Comparison of ENCODE assay signal across 9 mouse cellular contexts in the genomic region with DNA sequence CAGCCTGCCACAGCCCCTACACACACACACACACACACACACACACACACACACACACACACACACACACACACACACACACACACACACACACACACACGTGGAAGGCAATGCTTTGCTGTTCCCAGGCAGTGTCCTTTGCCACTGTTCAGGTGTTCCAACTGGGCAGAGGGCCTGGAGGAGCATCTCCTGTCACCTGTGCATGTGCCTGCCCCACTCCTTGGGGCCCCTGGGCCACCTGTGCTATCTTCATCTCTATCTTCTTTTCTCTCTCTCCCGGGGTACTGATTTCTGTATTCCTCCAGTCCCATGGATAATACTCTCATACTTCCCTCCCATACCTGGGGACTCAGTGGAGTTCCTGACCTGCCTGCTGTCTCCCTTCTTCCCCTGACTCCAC. TPM values are rescaled to one million over a fixed set of nuclear protein-coding genes. Genes with fewer than 3 reads are reported as not detected.
DNase-seq lines count a peak whose midpoint lies in the region; ATAC-seq and TF ChIP-seq lines count a peak whose summit lies in the region.
"Had no signal": no experiment of that assay in that cellular context is flagged by ENCODE, and none has a peak within 500 bp of the region (broad histone marks: within the 10 kb centered on the region; RNA-seq: fewer than 3 reads in every experiment).

No protein-coding gene starts in this region.

- peak overlapping the region; percentile 62; the same call in 1 of the 2 replicates for H3K27ac ChIP-seq in liver, embryonic 11.5 days (ENCODE audit: low read depth, low read length)
- no peak overlapping the region for H3K27ac ChIP-seq in liver, postnatal 0 days (ENCODE audit: low read depth)
- H3K27ac ChIP-seq in hindbrain, embryonic 11.5 days (ENCODE audit: low read depth, low read length), result peak overlapping the region; percentile 36; the same call in 1 of the 2 replicates
- peak overlapping the region; percentile 60 for H3K27ac ChIP-seq in neural tube, embryonic 14.5 days (ENCODE audit: low read depth, low read length)

- ATAC-seq in liver, embryonic 11.5 days (replicated peaks; ENCODE audit: low FRiP score), result no peak
- ATAC-seq in liver, postnatal 0 days, result no peak
- ATAC-seq in hindbrain, embryonic 11.5 days (ENCODE audit: low FRiP score), result no peak
- ATAC-seq in neural tube, embryonic 14.5 days (ENCODE audit: low read depth), result 0 out of 2 replicates have a peak, but pooled peaks have one; percentile 0

- no peaks in the 10 kb centered on the region for H3K27me3 ChIP-seq in liver, embryonic 11.5 days (replicated peaks; ENCODE audit: control insufficient read depth, insufficient read depth, low read length)
- H3K27me3 ChIP-seq in liver, postnatal 0 days (ENCODE audit: insufficient read depth, low read length), result no peaks in the 10 kb centered on the region
- H3K27me3 ChIP-seq in hindbrain, embryonic 11.5 days (ENCODE audit: control insufficient read depth, insufficient read depth, low read length), result no peaks in the 10 kb centered on the region
- no peaks in the 10 kb centered on the region for H3K27me3 ChIP-seq in neural tube, embryonic 14.5 days (ENCODE audit: control insufficient read depth, insufficient read depth, low read length)

- H3K4me3 ChIP-seq in liver, embryonic 11.5 days (ENCODE audit: low read depth, low read length), result no peak overlapping the region
- H3K4me3 ChIP-seq in liver, postnatal 0 days (ENCODE audit: low read depth, low read length), result no peak overlapping the region
- no peak overlapping the region for H3K4me3 ChIP-seq in hindbrain, embryonic 11.5 days (ENCODE audit: low read depth, low read length)
- no peak overlapping the region for H3K4me3 ChIP-seq in neural tube, embryonic 14.5 days (ENCODE audit: low read depth, low read length)

- H3K4me2 ChIP-seq in liver, embryonic 11.5 days, result no peak overlapping the region; the same call in 1 of the 2 replicates
- no peak overlapping the region for H3K4me2 ChIP-seq in liver, postnatal 0 days (ENCODE audit: low read depth, low read length)
- no peak overlapping the region for H3K4me2 ChIP-seq in hindbrain, embryonic 11.5 days (replicated peaks; ENCODE audit: low read depth, low read length)
- no peak overlapping the region for H3K4me2 ChIP-seq in neural tube, embryonic 14.5 days (ENCODE audit: low read depth, low read length)

- H3K4me1 ChIP-seq in liver, embryonic 11.5 days (replicated peaks; ENCODE audit: control insufficient read depth, insufficient read depth, low read length), result peaks cover 67% of the 10 kb centered on the region
- peaks cover 42% of the 10 kb centered on the region for H3K4me1 ChIP-seq in liver, postnatal 0 days (ENCODE audit: insufficient read depth)
- peaks cover 8% of the 10 kb centered on the region for H3K4me1 ChIP-seq in hindbrain, embryonic 11.5 days (replicated peaks; ENCODE audit: control insufficient read depth, insufficient read depth, low read length)
- peaks cover 36% of the 10 kb centered on the region for H3K4me1 ChIP-seq in neural tube, embryonic 14.5 days (ENCODE audit: control insufficient read depth, insufficient read depth, low read length)

- TF ChIP-seq EP300 in liver, postnatal 0 days (IDR thresholded peaks at IDR 0.05; ENCODE audit: low read depth), result no peak

- peak; percentile 58 for DNase-seq in cerebellum, adult 9-11 months
- no peak for DNase-seq in cerebellum, adult 9-10 months
- no peak for DNase-seq in liver, embryonic 11.5 days (ENCODE audit: low spot score)
- DNase-seq in liver, postnatal 0 days, result no peak
- no peak for DNase-seq in hindbrain, embryonic 11.5 days (ENCODE audit: low spot score)
- no peak for DNase-seq in frontal cortex, postnatal 36 days (ENCODE audit: low spot score in 2 of 2)
- no peak for DNase-seq in kidney, adult 11 months
- DNase-seq: kidney, adult 9 months had no signal

- no peaks in the 10 kb centered on the region for H3K9me3 ChIP-seq in liver, embryonic 11.5 days (ENCODE audit: control insufficient read depth, low read length)
- H3K9me3 ChIP-seq in liver, postnatal 0 days (ENCODE audit: low read length), result no peaks in the 10 kb centered on the region
- H3K9me3 ChIP-seq in hindbrain, embryonic 11.5 days (ENCODE audit: control insufficient read depth, low read length), result no peaks in the 10 kb centered on the region
- no peaks in the 10 kb centered on the region for H3K9me3 ChIP-seq in neural tube, embryonic 14.5 days (ENCODE audit: control insufficient read depth, low read length)

- H3K9ac ChIP-seq in liver, embryonic 11.5 days (ENCODE audit: low read depth, low read length), result no peak overlapping the region
- H3K9ac ChIP-seq in liver, postnatal 0 days (replicated peaks), result no peak overlapping the region
- H3K9ac ChIP-seq in hindbrain, embryonic 11.5 days (ENCODE audit: low read depth, low read length), result no peak overlapping the region
- H3K9ac ChIP-seq in neural tube, embryonic 14.5 days (replicated peaks; ENCODE audit: low read depth, low read length), result no peak overlapping the region

- WGBS in liver, embryonic 11.5 days, result 47% methylated on average over 2 of the region's 2 CpGs
- 56% methylated on average over 1 of the region's 2 CpGs for WGBS in liver, postnatal 0 days (ENCODE audit: insufficient replicate concordance)
- WGBS in hindbrain, embryonic 11.5 days, result 50% methylated on average over 1 of the region's 2 CpGs
- 33% methylated on average over 2 of the region's 2 CpGs for WGBS in neural tube, embryonic 14.5 days

- no peak for TF ChIP-seq CTCF in liver, postnatal 0 days (IDR thresholded peaks at IDR 0.05; ENCODE audit: low read depth)

- H3K36me3 ChIP-seq in liver, embryonic 11.5 days (ENCODE audit: control insufficient read depth, insufficient read depth, low read length), result peaks cover 20% of the 10 kb centered on the region
- peaks cover 26% of the 10 kb centered on the region for H3K36me3 ChIP-seq in liver, postnatal 0 days (replicated peaks; ENCODE audit: insufficient read depth, low read length)
- H3K36me3 ChIP-seq in hindbrain, embryonic 11.5 days (ENCODE audit: control insufficient read depth, insufficient read depth, low read length), result no peaks in the 10 kb centered on the region; the same call in 1 of the 2 replicates
- peaks cover 54% of the 10 kb centered on the region for H3K36me3 ChIP-seq in neural tube, embryonic 14.5 days (ENCODE audit: control insufficient read depth, insufficient read depth, low read length)

RNA-seq across cellular contexts. Expression of a gene that starts 8.8 kb away (rescaled TPM):
- polyA plus RNA-seq in liver, embryonic 11.5 days (2014; fragmentation: Nextera tagmentation; extraction: Ambion mirVana), result 2.1 and 2.7 TPM in 2 replicates
- 2.0 and 4.2 TPM in 2 replicates for polyA plus RNA-seq in liver, postnatal 0 days (2015; fragmentation: Nextera tagmentation; extraction: Ambion mirVana)
- 0.92 and 1.4 TPM in 2 replicates for polyA plus RNA-seq in hindbrain, embryonic 11.5 days (2014; fragmentation: Nextera tagmentation; extraction: Ambion mirVana)
- polyA plus RNA-seq in neural tube, embryonic 14.5 days (2014; fragmentation: Nextera tagmentation; extraction: Ambion mirVana), result 3.8 and 3.9 TPM in 2 replicates

RNA-seq across cellular contexts. Expression of a gene that starts 25.9 kb away (rescaled TPM):
- polyA plus RNA-seq in liver, embryonic 11.5 days (2014; fragmentation: Nextera tagmentation; extraction: Ambion mirVana), result 26.6 and 31.6 TPM in 2 replicates
- 5.1 and 6.1 TPM in 2 replicates for polyA plus RNA-seq in liver, postnatal 0 days (2015; fragmentation: Nextera tagmentation; extraction: Ambion mirVana)
- polyA plus RNA-seq in hindbrain, embryonic 11.5 days (2014; fragmentation: Nextera tagmentation; extraction: Ambion mirVana), result 34.7 and 41.4 TPM in 2 replicates
- 148 and 186 TPM in 2 replicates for polyA plus RNA-seq in neural tube, embryonic 14.5 days (2014; fragmentation: Nextera tagmentation; extraction: Ambion mirVana)

RNA-seq across cellular contexts. Expression of a gene that starts 29.0 kb away (rescaled TPM):
- polyA plus RNA-seq in liver, embryonic 11.5 days (2014; fragmentation: Nextera tagmentation; extraction: Ambion mirVana), result 14.8 and 17.7 TPM in 2 replicates
- 5.4 and 6.5 TPM in 2 replicates for polyA plus RNA-seq in liver, postnatal 0 days (2015; fragmentation: Nextera tagmentation; extraction: Ambion mirVana)
- 25.0 and 28.0 TPM in 2 replicates for polyA plus RNA-seq in hindbrain, embryonic 11.5 days (2014; fragmentation: Nextera tagmentation; extraction: Ambion mirVana)
- 24.2 and 26.9 TPM in 2 replicates for polyA plus RNA-seq in neural tube, embryonic 14.5 days (2014; fragmentation: Nextera tagmentation; extraction: Ambion mirVana)

RNA-seq across cellular contexts. Expression of a gene that starts 37.1 kb away (rescaled TPM):
- 61.9 and 63.6 TPM in 2 replicates for polyA plus RNA-seq in liver, embryonic 11.5 days (2014; fragmentation: Nextera tagmentation; extraction: Ambion mirVana)
- 10.5 and 10.9 TPM in 2 replicates for polyA plus RNA-seq in liver, postnatal 0 days (2015; fragmentation: Nextera tagmentation; extraction: Ambion mirVana)
- 47.3 and 60.8 TPM in 2 replicates for polyA plus RNA-seq in hindbrain, embryonic 11.5 days (2014; fragmentation: Nextera tagmentation; extraction: Ambion mirVana)
- 52.3 and 59.4 TPM in 2 replicates for polyA plus RNA-seq in neural tube, embryonic 14.5 days (2014; fragmentation: Nextera tagmentation; extraction: Ambion mirVana)

RNA-seq across cellular contexts. Expression of a gene that starts 38.4 kb away (rescaled TPM):
- 34.8 and 35.6 TPM in 2 replicates for polyA plus RNA-seq in liver, embryonic 11.5 days (2014; fragmentation: Nextera tagmentation; extraction: Ambion mirVana)
- 6.7 and 7.0 TPM in 2 replicates for polyA plus RNA-seq in liver, postnatal 0 days (2015; fragmentation: Nextera tagmentation; extraction: Ambion mirVana)
- polyA plus RNA-seq in hindbrain, embryonic 11.5 days (2014; fragmentation: Nextera tagmentation; extraction: Ambion mirVana), result 44.6 and 49.6 TPM in 2 replicates
- polyA plus RNA-seq in neural tube, embryonic 14.5 days (2014; fragmentation: Nextera tagmentation; extraction: Ambion mirVana), result 47.9 and 54.1 TPM in 2 replicates
